Mouse (Mus musculus) intestine, embryonic 16.5 days (tissue): ENCODE data around the gene Gm438. TPM values are rescaled to one million over a fixed set of nuclear protein-coding genes. Genes with fewer than 3 reads are reported as not detected.

Source experiments
- polyA plus RNA-seq: library from polyadenylated mRNA; unstranded; fragments of >200 nt; fragmentation: Nextera tagmentation; extraction: Ambion mirVana; gene quantifications from 2 replicates; pipeline ENCODE4 v1.2.1, GENCODE M21; 2015

Gm438 gene
- polyA plus RNA-seq, 1 experiment from 2014 or later: 0.45 TPM

Other genes with a start within 250 kb of the Gm438 start
- not detected in 2 replicates for gene Gm13124, start 221.4 kb downstream of the Gm438 start, polyA plus RNA-seq
- not detected in 2 replicates for gene Aadacl4, start 172.9 kb downstream of the Gm438 start, polyA plus RNA-seq
- not detected in 2 replicates for gene Gm436, start 100.2 kb downstream of the Gm438 start, polyA plus RNA-seq
- 0.36 TPM in 1 of 2 replicates, not detected in the other for gene Gm13178, start 65.2 kb downstream of the Gm438 start, polyA plus RNA-seq
- gene Dhrs3, start 106.2 kb upstream of the Gm438 start, polyA plus RNA-seq: 122 and 132 TPM in 2 replicates